Comparison of ENCODE assay signal across 23 mouse cellular contexts in the genomic region with DNA sequence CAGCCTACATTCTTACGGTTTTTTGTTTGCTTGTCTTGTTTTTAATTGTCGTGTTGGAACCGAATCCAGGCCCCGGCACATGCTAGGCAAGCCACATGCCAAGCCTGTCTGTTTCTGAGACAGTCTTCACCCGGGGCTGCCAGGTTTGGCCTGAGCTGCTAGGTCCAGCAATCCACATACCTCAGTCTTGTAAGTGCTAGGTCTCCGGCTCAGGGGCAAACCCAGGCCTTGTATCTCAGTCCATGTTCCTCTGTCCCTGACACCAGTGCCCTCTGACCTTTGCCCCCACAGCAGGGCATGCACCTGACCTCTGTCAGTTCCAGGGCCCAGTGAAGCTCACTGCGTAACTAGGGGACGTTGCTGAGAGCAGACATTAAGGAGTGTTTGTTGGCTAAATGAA. TPM values are rescaled to one million over a fixed set of nuclear protein-coding genes. Genes with fewer than 3 reads are reported as not detected.
DNase-seq lines count a peak whose midpoint lies in the region; ATAC-seq lines count a peak whose summit lies in the region.
"Had no signal": no experiment of that assay in that cellular context is flagged by ENCODE, and none has a peak within 500 bp of the region (broad histone marks: within the 10 kb centered on the region; RNA-seq: fewer than 3 reads in every experiment).

No protein-coding gene starts in this region.

- no peaks in the 10 kb centered on the region for H3K27me3 ChIP-seq in kidney, embryonic 15.5 days
- no peaks in the 10 kb centered on the region for H3K27me3 ChIP-seq in limb, embryonic 12.5 days
- H3K27me3 ChIP-seq: embryonic facial prominence, embryonic 13.5 days; forebrain, embryonic 15.5 days; hindbrain, embryonic 12.5 days; limb, embryonic 13.5 days; lung, embryonic 15.5 days; Patski had no signal

- H3K36me3 ChIP-seq in kidney, embryonic 15.5 days = no peaks in the 10 kb centered on the region
- H3K36me3 ChIP-seq in limb, embryonic 12.5 days = no peaks in the 10 kb centered on the region
- H3K36me3 ChIP-seq: embryonic facial prominence, embryonic 13.5 days; forebrain, embryonic 15.5 days; hindbrain, embryonic 12.5 days; limb, embryonic 13.5 days; lung, embryonic 15.5 days had no signal

- no peaks in the 10 kb centered on the region for H3K9me3 ChIP-seq in kidney, embryonic 15.5 days (replicated peaks)
- no peaks in the 10 kb centered on the region for H3K9me3 ChIP-seq in limb, embryonic 12.5 days
- H3K9me3 ChIP-seq: embryonic facial prominence, embryonic 13.5 days; forebrain, embryonic 15.5 days; hindbrain, embryonic 12.5 days; limb, embryonic 13.5 days; lung, embryonic 15.5 days had no signal

- no peak overlapping the region for H3K4me2 ChIP-seq in kidney, embryonic 15.5 days
- no peak overlapping the region for H3K4me2 ChIP-seq in limb, embryonic 12.5 days
- H3K4me2 ChIP-seq: embryonic facial prominence, embryonic 13.5 days; forebrain, embryonic 15.5 days; hindbrain, embryonic 12.5 days; limb, embryonic 13.5 days; lung, embryonic 15.5 days; midbrain, embryonic 11.5 days had no signal

- H3K4me1 ChIP-seq in kidney, embryonic 15.5 days = peaks cover 14% of the 10 kb centered on the region
- H3K4me1 ChIP-seq in limb, embryonic 12.5 days (replicated peaks) = peaks cover 20% of the 10 kb centered on the region
- H3K4me1 ChIP-seq: forebrain, embryonic 15.5 days had no signal

- H3K4me3 ChIP-seq in kidney, embryonic 15.5 days (replicated peaks) = no peak overlapping the region
- H3K4me3 ChIP-seq in limb, embryonic 12.5 days (replicated peaks) = no peak overlapping the region
- H3K4me3 ChIP-seq: embryonic facial prominence, embryonic 13.5 days; forebrain, embryonic 15.5 days; hindbrain, embryonic 12.5 days; limb, embryonic 13.5 days; lung, embryonic 15.5 days had no signal

- no peak overlapping the region for H3K27ac ChIP-seq in kidney, embryonic 15.5 days
- H3K27ac ChIP-seq in limb, embryonic 12.5 days = peak overlapping the region; percentile 62
- H3K27ac ChIP-seq: embryonic facial prominence, embryonic 13.5 days; forebrain, embryonic 15.5 days; hindbrain, embryonic 12.5 days; limb, embryonic 13.5 days; lung, embryonic 15.5 days; macrophage had no signal

- 83% methylated on average over 8 of the region's 8 CpGs for WGBS in kidney, embryonic 15.5 days
- 50% methylated on average over 8 of the region's 8 CpGs for WGBS in limb, embryonic 12.5 days

- no peak overlapping the region for H3K9ac ChIP-seq in kidney, embryonic 15.5 days
- H3K9ac ChIP-seq in limb, embryonic 12.5 days (replicated peaks) = no peak overlapping the region
- H3K9ac ChIP-seq: embryonic facial prominence, embryonic 13.5 days; forebrain, embryonic 15.5 days; hindbrain, embryonic 12.5 days; limb, embryonic 13.5 days; lung, embryonic 15.5 days had no signal

- DNase-seq in cerebellum, postnatal 14 days = peak; percentile 54
- DNase-seq in cerebellum, postnatal 36 days = no peak
- DNase-seq in kidney, adult 8-10 months = peak; percentile 51 to 64
- DNase-seq in embryo, embryonic 10.5 days (ENCODE audit: low spot score) = peak; percentile 47
- DNase-seq in urinary bladder, postnatal 25 days (ENCODE audit: low spot score) = no peak
- DNase-seq: adrenal gland, adult 8-10 months; cerebellum, adult 9-11 months; gastrocnemius, postnatal 14 days; right cerebral cortex, postnatal 4 days; thymus, adult 2 months had no signal

- ATAC-seq in kidney, embryonic 15.5 days (replicated peaks; ENCODE audit: low FRiP score) = no peak
- ATAC-seq in limb, embryonic 12.5 days (ENCODE audit: insufficient number of reproducible peaks, insufficient read depth, low FRiP score, low TSS enrichment, low read depth) = no peak
- ATAC-seq: CD4-positive, CD25-positive, alpha-beta regulatory T cell, adult 4 months; forebrain, embryonic 15.5 days; Patski had no signal

RNA-seq across cellular contexts. Expression of a gene that starts 9.5 kb away (rescaled TPM):
- polyA plus RNA-seq in kidney, embryonic 15.5 days (2015; fragmentation: Nextera tagmentation; extraction: Ambion mirVana) = 1.6 and 2.7 TPM in 2 replicates
- polyA plus RNA-seq in limb, embryonic 12.5 days (2016; fragmentation: Nextera tagmentation; extraction: Ambion mirVana) = 1.6 and 1.9 TPM in 2 replicates
- polyA plus RNA-seq: CD4-positive, CD25-positive, alpha-beta regulatory T cell, adult 4 months; Patski had no signal

RNA-seq across cellular contexts. Expression of a gene that starts 20.2 kb away (rescaled TPM):
- not detected in 2 replicates for polyA plus RNA-seq in kidney, embryonic 15.5 days (2015; fragmentation: Nextera tagmentation; extraction: Ambion mirVana)
- polyA plus RNA-seq in limb, embryonic 12.5 days (2016; fragmentation: Nextera tagmentation; extraction: Ambion mirVana) = not detected in 2 replicates
- polyA plus RNA-seq: CD4-positive, CD25-positive, alpha-beta regulatory T cell, adult 4 months; embryonic facial prominence, embryonic 13.5 days; forebrain, embryonic 15.5 days; heart, embryonic 16.5 days; hindbrain, embryonic 12.5 days; limb, embryonic 13.5 days; lung, embryonic 15.5 days; macrophage; midbrain, embryonic 11.5 days; neural tube, embryonic 11.5 days; Patski had no signal

RNA-seq across cellular contexts. Expression of a gene that starts 41.4 kb away (rescaled TPM):
- polyA plus RNA-seq in kidney, embryonic 15.5 days (2015; fragmentation: Nextera tagmentation; extraction: Ambion mirVana) = 0.51 and 0.53 TPM in 2 replicates
- polyA plus RNA-seq in limb, embryonic 12.5 days (2016; fragmentation: Nextera tagmentation; extraction: Ambion mirVana) = 0.79 and 1.0 TPM in 2 replicates

Comparison
In these comparisons a context has a peak if more than half of its experiments do, and no peak if none do; other contexts are left out.
1. DNase-seq: peak in cerebellum, postnatal 14 days (2 of 2), kidney, adult 8-10 months (2 of 2) and embryo, embryonic 10.5 days (single experiment); none in cerebellum, postnatal 36 days (0 of 2) and urinary bladder, postnatal 25 days (single experiment).